Mouse (Mus musculus) embryonic facial prominence, embryonic 12.5 days (tissue): ENCODE data around the gene Asl. TPM values are rescaled to one million over a fixed set of nuclear protein-coding genes. Genes with fewer than 3 reads are reported as not detected.

Experiments used
- ATAC-seq: fragments of 200-750 bp; cut with Nextera tagmentation; 2 replicates; pipeline ENCODE4 v1.8.0; 2017; ENCODE audit not compliant: insufficient number of reproducible peaks, insufficient read depth, low FRiP score, low TSS enrichment
- H3K27ac ChIP-seq: fragments of 300-500 bp; sonication (generic); 2 replicates; pipeline ENCODE4 v1.5.1; 2016; ENCODE audit warnings: mild to moderate bottlenecking
- H3K27me3 ChIP-seq: fragments of 300-500 bp; sonication (generic); 2 replicates; pipeline ENCODE4 v1.6.1; 2016; ENCODE audit warnings: mild to moderate bottlenecking, moderate library complexity
- H3K36me3 ChIP-seq: fragments of 300-500 bp; sonication (generic); 2 replicates; pipeline ENCODE4 v1.6.1; 2016; ENCODE audit warnings: mild to moderate bottlenecking
- H3K4me1 ChIP-seq: fragments of 300-500 bp; sonication (generic); 2 replicates; pipeline ENCODE4 v1.6.1; 2016
- H3K4me2 ChIP-seq: fragments of 300-500 bp; sonication (generic); replicated peaks from 2 replicates; pipeline ENCODE4 v1.6.1; 2016; ENCODE audit warnings: mild to moderate bottlenecking, moderate library complexity
- H3K4me3 ChIP-seq: fragments of 300-500 bp; sonication (generic); 2 replicates; pipeline ENCODE4 v1.5.1; 2016; ENCODE audit warnings: mild to moderate bottlenecking
- H3K9ac ChIP-seq: fragments of 300-500 bp; sonication (generic); 2 replicates; pipeline ENCODE4 v1.6.1; 2016; ENCODE audit warnings: mild to moderate bottlenecking, moderate library complexity
- H3K9me3 ChIP-seq: fragments of 300-500 bp; sonication (generic); 2 replicates; pipeline ENCODE4 v1.6.1; 2016; ENCODE audit warnings: mild to moderate bottlenecking, moderate library complexity
- WGBS: fragments of 180-500 bp; shearing (Covaris S2); methylation state at CpG from one replicate; pipeline ENCODE4 v1.1.7; 2016; 5-methylcytosine and 5-hydroxymethylcytosine counted together
- polyA plus RNA-seq: library from polyadenylated mRNA; unstranded; fragments of >200 nt; fragmentation: Nextera tagmentation; extraction: Ambion mirVana; gene quantifications from 2 replicates; pipeline ENCODE4 v1.2.1, GENCODE M21; 2016

Gene Asl
- polyA plus RNA-seq, 1 experiment from 2014 or later: 24.0 TPM

DNA sequence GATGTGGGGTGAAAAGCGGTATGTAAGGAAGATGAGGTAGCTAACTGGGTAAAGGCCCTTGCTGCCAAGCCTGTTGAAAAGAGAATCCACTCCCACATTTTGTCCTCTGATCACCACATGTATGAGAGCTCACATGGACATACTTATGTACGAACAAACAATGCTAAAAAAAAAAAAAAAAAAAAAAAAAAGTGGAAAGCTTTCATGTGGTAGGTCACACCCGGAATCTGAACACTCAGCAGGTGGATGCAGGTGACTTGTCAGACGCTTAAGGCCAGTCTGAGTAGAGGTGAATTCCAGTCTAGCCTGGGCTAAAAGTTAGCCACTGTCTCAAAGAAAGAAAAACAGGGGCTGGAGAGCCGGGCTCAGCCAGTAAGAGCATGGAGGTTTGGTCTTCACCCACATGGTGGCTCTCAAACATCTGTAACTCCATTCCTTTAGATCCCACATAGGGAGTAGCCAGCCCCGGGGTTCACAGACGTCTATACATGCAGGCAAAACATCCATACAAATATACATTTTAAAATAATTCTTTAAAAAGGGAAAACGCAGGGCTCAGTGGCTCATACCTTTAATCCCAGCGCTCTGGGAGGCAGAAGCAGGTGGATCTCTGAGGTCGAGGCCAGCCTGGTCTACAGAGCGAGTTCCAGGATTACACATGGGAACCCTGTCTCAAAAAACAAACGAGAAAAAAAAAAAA is 5.8 kb downstream of the Asl start:
- 0 out of 2 replicates have a peak overlapping the region, but pooled peaks have one; percentile 58 for H3K4me3 ChIP-seq
- peak overlapping the region; percentile 86 for H3K4me2 ChIP-seq
- peaks cover 7% of the 10 kb centered on the region; the same call in 1 of the 2 replicates for H3K4me1 ChIP-seq
- H3K9me3 ChIP-seq: no peaks in the 10 kb centered on the region
- H3K9ac ChIP-seq: peak overlapping the region; percentile 60; the same call in 1 of the 2 replicates
- H3K27me3 ChIP-seq: no peaks in the 10 kb centered on the region
- H3K27ac ChIP-seq: no peak overlapping the region
- ATAC-seq: no peak
- no peaks in the 10 kb centered on the region for H3K36me3 ChIP-seq
- WGBS: 40% methylated on average over 12 of the region's 12 CpGs

- H3K4me1 ChIP-seq: peaks cover 7% of the 10 kb centered on the region; the same call in 1 of the 2 replicates
- H3K36me3 ChIP-seq: no peaks in the 10 kb centered on the region
- no peaks in the 10 kb centered on the region for H3K9me3 ChIP-seq
- ATAC-seq: no peak
- WGBS: 62% methylated on average over 7 of the region's 7 CpGs
- no peak overlapping the region for H3K9ac ChIP-seq
- no peak overlapping the region for H3K4me2 ChIP-seq
- H3K4me3 ChIP-seq: no peak overlapping the region
- H3K27me3 ChIP-seq: no peaks in the 10 kb centered on the region
- no peak overlapping the region for H3K27ac ChIP-seq
Observed at GRCm38 (mm10) chr5:130022366-130022765, 6.7 kb downstream of the Asl start.

- Histone ChIP-seq H3K4me2 (no peak overlapping the region), H3K9ac (peak overlapping the region; percentile 24; the same call in 1 of the 2 replicates), H3K27ac (no peak overlapping the region), H3K4me3 (no peak overlapping the region), H3K27me3 (no peaks in the 10 kb centered on the region), H3K9me3 (no peaks in the 10 kb centered on the region), H3K4me1 (peaks cover 7% of the 10 kb centered on the region; the same call in 1 of the 2 replicates), H3K36me3 (no peaks in the 10 kb centered on the region)
- 54% methylated on average over 5 of the region's 5 CpGs for WGBS
- ATAC-seq: no peak
Observed at GRCm38 (mm10) chr5:130021361-130021966, 7.6 kb downstream of the Asl start.

DNA sequence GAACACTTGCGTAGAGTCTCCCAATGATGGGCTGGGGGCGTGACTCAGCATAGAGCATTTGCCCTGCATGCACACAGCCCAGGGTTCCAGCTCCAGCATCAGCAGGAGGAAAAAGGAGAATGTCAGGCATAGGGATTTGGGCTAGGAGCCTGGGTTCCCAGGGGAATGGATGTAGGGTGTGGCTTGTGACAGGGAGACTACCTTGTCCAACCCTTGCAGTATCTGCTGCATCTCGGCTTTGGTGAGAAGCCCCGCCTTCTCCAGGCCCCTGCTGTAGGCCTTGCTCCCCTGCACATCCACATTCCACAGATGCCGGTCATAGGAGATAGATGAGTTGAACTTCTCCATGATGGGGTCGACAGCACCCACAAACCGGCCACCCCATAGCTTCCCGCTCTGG is 9.6 kb downstream of the Asl start:
- Histone ChIP-seq H3K4me2 (no peak overlapping the region), H3K36me3 (peaks cover 16% of the 10 kb centered on the region; the same call in 1 of the 2 replicates), H3K27me3 (no peaks in the 10 kb centered on the region), H3K9ac (no peak overlapping the region), H3K27ac (no peak overlapping the region), H3K9me3 (no peaks in the 10 kb centered on the region), H3K4me3 (no peak overlapping the region), H3K4me1 (peaks cover 7% of the 10 kb centered on the region; the same call in 1 of the 2 replicates)
- WGBS: 73% methylated on average over 8 of the region's 8 CpGs
- no peak for ATAC-seq

GRCm38 (mm10) chr5:130015104-130015503 is 13.9 kb downstream of the Asl start:
- H3K9ac ChIP-seq: no peak overlapping the region
- no peak overlapping the region for H3K4me2 ChIP-seq
- no peak overlapping the region for H3K27ac ChIP-seq
- ATAC-seq: no peak
- WGBS: 98% methylated on average over 3 of the region's 3 CpGs
- H3K36me3 ChIP-seq: peaks cover 33% of the 10 kb centered on the region
- 0 out of 2 replicates have a peak, but pooled peaks cover 11% of the 10 kb centered on the region for H3K9me3 ChIP-seq
- no peak overlapping the region for H3K4me3 ChIP-seq
- H3K27me3 ChIP-seq: no peaks in the 10 kb centered on the region
- no peaks in the 10 kb centered on the region for H3K4me1 ChIP-seq

DNA sequence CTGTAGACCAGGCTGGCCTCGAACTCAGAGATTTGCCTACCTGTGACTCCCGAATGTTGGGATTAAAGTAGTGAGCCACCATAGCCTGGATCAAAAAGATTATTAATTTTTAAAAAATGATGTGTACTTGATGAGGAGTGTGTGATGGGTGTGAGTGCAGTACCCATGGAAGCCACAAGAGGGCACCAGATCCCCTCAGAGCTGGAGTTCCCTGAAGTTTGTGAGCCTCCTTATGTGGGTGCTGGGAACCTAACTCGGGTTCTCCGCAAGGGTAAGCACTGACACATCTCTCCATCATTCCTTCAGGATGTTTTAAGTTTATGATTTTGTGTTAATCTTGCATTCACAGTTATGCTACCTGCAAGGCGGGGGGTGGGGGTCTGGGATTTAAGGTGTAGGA is 18.1 kb downstream of the Asl start:
- H3K36me3 ChIP-seq: peaks cover 30% of the 10 kb centered on the region

DNA sequence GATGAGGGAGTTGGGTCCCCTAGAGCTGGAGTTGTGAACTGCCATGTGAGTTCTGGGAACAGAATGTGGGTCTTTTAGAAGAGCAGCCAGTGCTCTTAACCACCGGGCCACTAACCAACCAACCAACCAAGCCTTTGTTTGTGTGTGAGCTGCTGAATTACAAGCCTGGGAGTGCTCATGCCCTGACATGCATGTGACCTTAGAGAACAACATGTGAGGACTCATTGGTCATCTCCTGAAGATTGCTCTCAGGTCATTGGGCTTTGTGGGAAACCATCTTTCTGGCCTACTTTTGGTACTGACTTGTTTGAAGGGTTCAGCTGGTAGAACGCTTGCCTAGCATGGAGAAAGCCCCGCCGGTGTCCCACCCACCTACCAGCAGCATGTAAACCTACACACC is 19.3 kb downstream of the Asl start:
- WGBS: 93% methylated on average over 4 of the region's 4 CpGs
- H3K4me1 ChIP-seq: no peaks in the 10 kb centered on the region
- H3K9ac ChIP-seq: no peak overlapping the region
- no peak overlapping the region for H3K27ac ChIP-seq
- no peak overlapping the region for H3K4me3 ChIP-seq
- H3K27me3 ChIP-seq: no peaks in the 10 kb centered on the region
- H3K9me3 ChIP-seq: 0 out of 2 replicates have a peak, but pooled peaks cover 11% of the 10 kb centered on the region
- H3K36me3 ChIP-seq: peaks cover 20% of the 10 kb centered on the region
- ATAC-seq: no peak
- no peak overlapping the region for H3K4me2 ChIP-seq

More for the DNA sequence above, 18.1 kb downstream of the Asl start:
- 96% methylated on average over 5 of the region's 5 CpGs for WGBS
- no peak overlapping the region for H3K4me3 ChIP-seq
- H3K9ac ChIP-seq: no peak overlapping the region
- 0 out of 2 replicates have a peak, but pooled peaks cover 11% of the 10 kb centered on the region for H3K9me3 ChIP-seq
- H3K27me3 ChIP-seq: no peaks in the 10 kb centered on the region
- H3K27ac ChIP-seq: no peak overlapping the region
- H3K4me1 ChIP-seq: no peaks in the 10 kb centered on the region
- ATAC-seq: no peak
- no peak overlapping the region for H3K4me2 ChIP-seq

DNA sequence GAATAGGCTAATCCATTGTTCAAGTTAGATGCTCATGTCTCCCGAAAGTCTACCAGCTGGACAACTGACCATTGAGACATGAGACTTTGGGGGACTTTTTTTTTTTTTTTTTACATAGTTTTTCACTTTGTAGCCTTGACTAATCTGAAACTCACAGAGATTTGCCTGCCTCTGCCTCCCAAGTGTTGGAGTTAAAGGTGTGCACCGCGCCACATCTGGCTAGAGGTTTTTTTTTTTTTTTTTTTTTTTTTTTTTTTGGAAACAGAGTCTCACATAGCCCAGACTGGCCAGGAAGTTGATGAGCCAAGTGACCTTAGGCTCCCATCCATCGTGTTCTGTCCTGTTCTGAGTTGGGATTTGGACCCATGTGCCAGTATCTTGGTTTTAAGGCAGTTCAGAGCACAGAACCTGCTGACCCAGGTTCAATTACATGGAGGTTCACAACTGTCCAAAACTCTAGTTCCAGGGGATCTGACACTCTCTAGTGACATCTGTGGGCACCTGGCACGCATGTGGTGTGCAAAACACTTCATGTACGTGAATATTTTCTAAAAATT is 20.9 kb downstream of the Asl start:
- Histone ChIP-seq H3K36me3 (peaks cover 16% of the 10 kb centered on the region), H3K4me3 (no peak overlapping the region), H3K9me3 (0 out of 2 replicates have a peak, but pooled peaks cover 11% of the 10 kb centered on the region), H3K27me3 (no peaks in the 10 kb centered on the region), H3K9ac (no peak overlapping the region), H3K4me2 (no peak overlapping the region), H3K27ac (no peak overlapping the region), H3K4me1 (peaks cover 3% of the 10 kb centered on the region)
- 79% methylated on average over 6 of the region's 6 CpGs for WGBS
- ATAC-seq: no peak

DNA sequence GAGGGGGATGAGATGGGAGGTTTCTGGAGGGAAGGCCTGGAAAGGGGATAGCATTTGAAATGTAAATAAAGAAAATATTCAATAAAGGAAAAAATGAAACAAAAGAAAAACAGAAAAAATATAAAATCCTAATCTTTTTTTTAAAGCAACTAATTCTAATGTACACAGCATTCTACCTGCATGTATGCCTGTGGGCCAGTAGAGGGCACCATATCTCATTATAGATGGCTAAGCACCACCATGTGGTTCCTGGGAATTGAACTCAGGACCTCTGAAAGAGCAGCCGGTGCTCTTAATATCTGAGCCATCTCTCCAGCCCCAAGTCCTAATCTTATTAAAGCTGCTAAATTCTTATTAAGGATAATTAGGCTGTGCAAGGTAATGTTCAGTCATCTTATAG is 21.7 kb downstream of the Asl start:
- H3K9me3 ChIP-seq: 0 out of 2 replicates have a peak, but pooled peaks cover 11% of the 10 kb centered on the region
- H3K4me2 ChIP-seq: no peak overlapping the region
- no peak overlapping the region for H3K4me3 ChIP-seq
- H3K36me3 ChIP-seq: peaks cover 16% of the 10 kb centered on the region
- H3K27me3 ChIP-seq: no peaks in the 10 kb centered on the region
- no peak overlapping the region for H3K27ac ChIP-seq
- H3K4me1 ChIP-seq: peaks cover 6% of the 10 kb centered on the region
- 86% methylated on average over 1 of the region's 1 CpGs for WGBS
- ATAC-seq: no peak
- no peak overlapping the region for H3K9ac ChIP-seq

DNA sequence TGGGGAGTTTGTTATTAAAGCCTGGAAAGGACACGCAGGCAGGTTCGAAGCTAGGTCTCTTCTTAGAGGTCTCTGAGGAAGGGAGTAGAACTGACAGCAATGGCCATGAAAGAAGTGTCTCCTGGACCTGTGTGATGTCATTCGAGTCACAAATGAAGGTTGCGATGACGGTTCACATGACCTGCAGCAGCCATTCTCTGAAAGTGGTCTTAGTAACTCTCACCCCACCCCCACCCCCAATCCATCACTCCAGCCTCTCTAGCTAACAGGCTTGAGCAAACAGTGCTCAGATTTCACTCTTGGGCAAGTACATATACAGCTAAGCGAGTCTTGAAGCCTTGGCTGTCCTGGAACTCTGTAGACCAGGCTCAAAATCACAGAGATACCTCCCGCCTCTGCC is 25.8 kb downstream of the Asl start:
- Histone ChIP-seq H3K9ac (no peak overlapping the region; the same call in 1 of the 2 replicates), H3K36me3 (no peaks in the 10 kb centered on the region), H3K9me3 (no peaks in the 10 kb centered on the region), H3K4me2 (peak overlapping the region; percentile 66), H3K4me3 (peak overlapping the region; percentile 51; the same call in 1 of the 2 replicates), H3K27me3 (no peaks in the 10 kb centered on the region), H3K27ac (peak overlapping the region; percentile 41), H3K4me1 (peaks cover 16% of the 10 kb centered on the region)
- WGBS: 55% methylated on average over 7 of the region's 7 CpGs
- ATAC-seq: no peak

GRCm38 (mm10) chr5:130002301-130003146 is 26.5 kb downstream of the Asl start, which contains the start of gene Gusb:
TSS of gene Gusb (minus strand) at chr5:130003049.
- Histone ChIP-seq H3K4me2 (peak within 1 kb of the TSS; percentile 66), H3K9ac (peak within 1 kb of the TSS; percentile 61), H3K4me3 (peak within 1 kb of the TSS; percentile 51), H3K9me3 (no peaks in the 10 kb centered on the region), H3K27me3 (no peaks in the 10 kb centered on the region), H3K4me1 (peaks cover 16% of the 10 kb centered on the region), H3K27ac (peak within 1 kb of the TSS; percentile 41), H3K36me3 (no peaks in the 10 kb centered on the region)
- WGBS: under 1% methylated on average over 39 of the region's 39 CpGs
- ATAC-seq: peak; percentile 80
